Mouse (Mus musculus) heart, embryonic 13.5 days (tissue): ENCODE results near the gene Ankrd28. TPM values are rescaled to one million over a fixed set of nuclear protein-coding genes. Genes with fewer than 3 reads are reported as not detected.

ENCODE experiments used
- ATAC-seq: fragments of 200-750 bp; cut with Nextera tagmentation; 2 replicates; pipeline ENCODE4 v1.8.0; 2017; ENCODE audit warnings: moderate TSS enrichment; ENCODE audit not compliant: insufficient number of reproducible peaks, low FRiP score, low TSS enrichment; ENCODE audit errors: extremely low read depth
- H3K27ac ChIP-seq: fragments of 300-500 bp; sonication (generic); replicated peaks from 2 replicates; pipeline ENCODE4 v1.5.1; 2015; ENCODE audit warnings: moderate library complexity, mild to moderate bottlenecking, inconsistent platforms
- H3K27me3 ChIP-seq: fragments of 300-500 bp; sonication (generic); replicated peaks from 2 replicates; pipeline ENCODE4 v1.6.1; 2015; ENCODE audit warnings: mild to moderate bottlenecking, inconsistent platforms
- H3K36me3 ChIP-seq: fragments of 300-500 bp; sonication (generic); 2 replicates; pipeline ENCODE4 v1.6.1; 2015; ENCODE audit warnings: mild to moderate bottlenecking, inconsistent platforms
- H3K4me1 ChIP-seq: fragments of 300-500 bp; sonication (generic); 2 replicates; pipeline ENCODE4 v1.6.1; 2015; ENCODE audit warnings: inconsistent platforms
- H3K4me2 ChIP-seq: fragments of 300-500 bp; sonication (generic); 2 replicates; pipeline ENCODE4 v1.6.1; 2015; ENCODE audit warnings: inconsistent platforms, mild to moderate bottlenecking, moderate library complexity
- H3K4me3 ChIP-seq: fragments of 300-500 bp; sonication (generic); 2 replicates; pipeline ENCODE4 v1.5.1; 2015; ENCODE audit warnings: moderate library complexity, mild to moderate bottlenecking, inconsistent platforms
- H3K9ac ChIP-seq: fragments of 300-500 bp; sonication (generic); 2 replicates; pipeline ENCODE4 v1.6.1; 2015; ENCODE audit warnings: inconsistent platforms, mild to moderate bottlenecking, moderate library complexity
- H3K9me3 ChIP-seq: fragments of 300-500 bp; sonication (generic); 2 replicates; pipeline ENCODE4 v1.6.1; 2016; ENCODE audit warnings: inconsistent platforms
- WGBS: fragments of 180-500 bp; shearing (Covaris S2); methylation state at CpG from one replicate; pipeline ENCODE4 v1.1.7; 2015; ENCODE audit warnings: mixed read lengths; 5-methylcytosine and 5-hydroxymethylcytosine counted together
- polyA plus RNA-seq: library from polyadenylated mRNA; unstranded; fragments of >200 nt; fragmentation: Nextera tagmentation; extraction: Ambion mirVana; gene quantifications from 2 replicates; pipeline ENCODE4 v1.2.1, GENCODE M21; 2015

Ankrd28 gene
- polyA plus RNA-seq, 1 experiment from 2014 or later: 4.9 TPM

- Histone ChIP-seq H3K4me1 (peaks cover 75% of the 10 kb centered on the region), H3K9me3 (no peaks in the 10 kb centered on the region), H3K4me2 (no peak overlapping the region), H3K9ac (peak overlapping the region; percentile 2; the same call in 1 of the 2 replicates), H3K36me3 (peaks cover 18% of the 10 kb centered on the region), H3K4me3 (no peak overlapping the region), H3K27me3 (no peaks in the 10 kb centered on the region), H3K27ac (peak overlapping the region; percentile 38; the same call in 1 of the 2 replicates)
- no peak for ATAC-seq
- WGBS: 71% methylated on average over 12 of the region's 12 CpGs
These were observed 165.4 kb downstream of the Ankrd28 start for GRCm38 (mm10) chr14:31664903-31665565.

- ATAC-seq: no peak
- Histone ChIP-seq H3K27ac (peak overlapping the region; percentile 98), H3K9me3 (no peaks in the 10 kb centered on the region), H3K4me3 (no peak overlapping the region), H3K27me3 (no peaks in the 10 kb centered on the region), H3K4me1 (peaks cover 75% of the 10 kb centered on the region), H3K4me2 (no peak overlapping the region), H3K36me3 (peaks cover 18% of the 10 kb centered on the region), H3K9ac (peak overlapping the region; percentile 73)
- WGBS: 53% methylated on average over 18 of the region's 18 CpGs
These were observed 166.2 kb downstream of the Ankrd28 start for GRCm38 (mm10) chr14:31664100-31664902.

GRCm38 (mm10) chr14:31663376-31664099 is 166.9 kb downstream of the Ankrd28 start:
- peaks cover 75% of the 10 kb centered on the region for H3K4me1 ChIP-seq
- H3K27me3 ChIP-seq: no peaks in the 10 kb centered on the region
- H3K4me3 ChIP-seq: no peak overlapping the region
- 81% methylated on average over 13 of the region's 13 CpGs for WGBS
- peaks cover 18% of the 10 kb centered on the region for H3K36me3 ChIP-seq
- H3K9ac ChIP-seq: peak overlapping the region; percentile 73
- H3K4me2 ChIP-seq: no peak overlapping the region
- ATAC-seq: no peak
- H3K27ac ChIP-seq: peak overlapping the region; percentile 98
- no peaks in the 10 kb centered on the region for H3K9me3 ChIP-seq

GRCm38 (mm10) chr14:31662555-31663211 is 167.8 kb downstream of the Ankrd28 start:
- Histone ChIP-seq H3K4me1 (peaks cover 79% of the 10 kb centered on the region), H3K9me3 (no peaks in the 10 kb centered on the region), H3K4me3 (peak overlapping the region; percentile 44), H3K27me3 (no peaks in the 10 kb centered on the region), H3K36me3 (peaks cover 18% of the 10 kb centered on the region), H3K9ac (peak overlapping the region; percentile 73), H3K4me2 (peak overlapping the region; percentile 63), H3K27ac (peak overlapping the region; percentile 98)
- no peak for ATAC-seq
- 24% methylated on average over 9 of the region's 9 CpGs for WGBS

- H3K27ac ChIP-seq: peak overlapping the region; percentile 98
- peak overlapping the region; percentile 63 for H3K4me2 ChIP-seq
- no peaks in the 10 kb centered on the region for H3K9me3 ChIP-seq
- H3K27me3 ChIP-seq: no peaks in the 10 kb centered on the region
- ATAC-seq: peak; percentile 68
- WGBS: 9% methylated on average over 44 of the region's 44 CpGs
- peak overlapping the region; percentile 73 for H3K9ac ChIP-seq
- H3K4me3 ChIP-seq: peak overlapping the region; percentile 44
- H3K36me3 ChIP-seq: peaks cover 12% of the 10 kb centered on the region
- peaks cover 87% of the 10 kb centered on the region for H3K4me1 ChIP-seq
These were observed 168.5 kb downstream of the Ankrd28 start for GRCm38 (mm10) chr14:31661671-31662554.

- no peaks in the 10 kb centered on the region for H3K9me3 ChIP-seq
- no peaks in the 10 kb centered on the region for H3K36me3 ChIP-seq
- H3K4me3 ChIP-seq: no peak overlapping the region
- H3K27ac ChIP-seq: peak overlapping the region; percentile 98
- peak overlapping the region; percentile 9; the same call in 1 of the 2 replicates for H3K9ac ChIP-seq
- H3K4me2 ChIP-seq: 0 out of 2 replicates have a peak overlapping the region, but pooled peaks have one; percentile 27
- no peaks in the 10 kb centered on the region for H3K27me3 ChIP-seq
- ATAC-seq: no peak
- peaks cover 88% of the 10 kb centered on the region for H3K4me1 ChIP-seq
- 62% methylated on average over 7 of the region's 7 CpGs for WGBS
These were observed 169.9 kb downstream of the Ankrd28 start for GRCm38 (mm10) chr14:31660312-31661093.

GRCm38 (mm10) chr14:31659501-31660181 is 170.8 kb downstream of the Ankrd28 start:
- peak overlapping the region; percentile 44 for H3K9ac ChIP-seq
- ATAC-seq: peak; percentile 54; the same call in 1 of the 2 replicates
- WGBS: 24% methylated on average over 10 of the region's 10 CpGs
- peak overlapping the region; percentile 98 for H3K27ac ChIP-seq
- H3K36me3 ChIP-seq: no peaks in the 10 kb centered on the region
- H3K4me2 ChIP-seq: peak overlapping the region; percentile 27
- H3K9me3 ChIP-seq: no peaks in the 10 kb centered on the region
- no peaks in the 10 kb centered on the region for H3K27me3 ChIP-seq
- no peak overlapping the region for H3K4me3 ChIP-seq
- peaks cover 80% of the 10 kb centered on the region for H3K4me1 ChIP-seq

- H3K36me3 ChIP-seq: no peaks in the 10 kb centered on the region
- no peak overlapping the region for H3K4me3 ChIP-seq
- peak overlapping the region; percentile 98 for H3K27ac ChIP-seq
- no peaks in the 10 kb centered on the region for H3K27me3 ChIP-seq
- no peak for ATAC-seq
- no peaks in the 10 kb centered on the region for H3K9me3 ChIP-seq
- 88% methylated on average over 8 of the region's 8 CpGs for WGBS
- no peak overlapping the region for H3K4me2 ChIP-seq
- peaks cover 72% of the 10 kb centered on the region for H3K4me1 ChIP-seq
- H3K9ac ChIP-seq: no peak overlapping the region
These were observed 172.2 kb downstream of the Ankrd28 start for GRCm38 (mm10) chr14:31658126-31658680.
